Mouse (Mus musculus) R1 (cell line): Measurements from ENCODE around the gene Kidins220.

Source experiments
- DNase-seq: peaks from one replicate; pipeline ENCODE4 v3.0.0-alpha.2; 2018; ENCODE audit warnings: low read depth, low spot score

Gene Kidins220

DNA sequence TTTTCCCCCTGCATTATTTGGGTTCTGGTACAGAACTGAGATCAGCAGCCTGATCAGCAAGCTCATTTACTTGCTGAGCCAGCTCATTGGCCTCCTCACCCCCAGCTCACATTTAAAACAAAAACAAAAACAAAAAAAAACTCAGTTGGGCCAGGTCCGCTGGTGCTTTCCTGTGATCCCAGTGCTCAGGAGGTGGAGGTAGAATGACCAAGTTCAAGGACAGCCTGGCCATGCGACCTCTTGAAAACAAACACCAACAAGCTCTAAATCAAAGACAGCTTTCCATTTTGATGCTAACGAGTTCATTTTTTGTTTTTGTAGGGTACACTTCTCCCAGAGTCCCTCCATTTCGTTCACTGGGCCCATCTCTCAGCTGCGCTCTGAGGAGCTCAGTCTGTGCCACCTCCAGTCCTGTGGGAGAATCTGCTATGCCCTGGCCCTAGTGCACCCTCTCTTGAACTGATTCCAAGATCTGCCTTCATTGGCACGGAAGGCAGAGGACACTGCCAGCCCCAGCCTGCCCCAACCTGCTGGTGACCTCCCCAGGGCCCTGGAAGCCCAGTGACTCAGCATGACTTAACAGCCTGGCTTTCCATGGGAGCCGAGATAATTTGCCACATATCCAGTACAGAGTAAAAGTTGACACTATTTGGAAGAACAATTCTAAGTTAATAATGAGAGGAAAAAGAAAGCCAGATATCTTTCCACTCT lies 135.4 kb downstream of the Kidins220 start:
- no peak for DNase-seq

DNA sequence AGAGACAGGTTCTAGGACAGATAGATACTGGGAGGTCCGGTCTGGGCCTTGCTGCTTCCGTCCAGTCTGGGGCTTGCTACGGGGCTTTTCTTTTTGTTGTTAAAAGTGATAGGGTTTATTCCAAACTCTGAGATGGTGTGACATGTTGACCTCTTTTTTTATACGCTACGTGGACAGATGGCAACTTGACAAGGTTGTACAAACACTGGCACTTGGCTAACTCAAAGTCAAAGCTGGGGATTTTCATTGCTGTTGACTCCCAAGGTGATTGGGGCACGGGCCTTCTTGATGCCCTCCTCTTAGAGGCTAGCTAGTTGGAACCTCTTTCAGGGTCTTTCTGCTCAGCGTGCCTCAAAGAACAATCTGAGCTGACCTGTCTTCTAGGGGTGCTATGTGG lies 136.0 kb downstream of the Kidins220 start:
- no peak for DNase-seq
